Comparison of ENCODE assay signal across 8 mouse cellular contexts in genomic region chr4:96705281-96705951, GRCm38 (mm10). TPM values are rescaled to one million over a fixed set of nuclear protein-coding genes. Genes with fewer than 3 reads are reported as not detected.
DNase-seq lines count a peak whose midpoint lies in the region; ATAC-seq lines count a peak whose summit lies in the region.
"Had no signal": no experiment of that assay in that cellular context is flagged by ENCODE, and none has a peak within 500 bp of the region (broad histone marks: within the 10 kb centered on the region; RNA-seq: fewer than 3 reads in every experiment).

No protein-coding gene starts in this region.

- H3K27me3 ChIP-seq in forebrain, embryonic 16.5 days (replicated peaks; ENCODE audit: control insufficient read depth, insufficient read depth, low read length): no peaks in the 10 kb centered on the region
- H3K27me3 ChIP-seq in limb, embryonic 11.5 days (ENCODE audit: control insufficient read depth, insufficient read depth, low read length): no peaks in the 10 kb centered on the region
- H3K27me3 ChIP-seq: megakaryocyte, embryonic 14.5 days had no signal

- no peaks in the 10 kb centered on the region for H3K36me3 ChIP-seq in forebrain, embryonic 16.5 days (ENCODE audit: control insufficient read depth, insufficient read depth)
- no peaks in the 10 kb centered on the region for H3K36me3 ChIP-seq in limb, embryonic 11.5 days (ENCODE audit: control insufficient read depth, insufficient read depth, low read length)

- H3K4me2 ChIP-seq in forebrain, embryonic 16.5 days (ENCODE audit: low read length): no peak overlapping the region
- no peak overlapping the region for H3K4me2 ChIP-seq in limb, embryonic 11.5 days (ENCODE audit: low read depth, severe bottlenecking)

- no peaks in the 10 kb centered on the region for H3K9me3 ChIP-seq in forebrain, embryonic 16.5 days (ENCODE audit: control insufficient read depth, low read length)
- H3K9me3 ChIP-seq in limb, embryonic 11.5 days (ENCODE audit: control insufficient read depth, low read length): no peaks in the 10 kb centered on the region
- H3K9me3 ChIP-seq: megakaryocyte, embryonic 14.5 days had no signal

- ATAC-seq in forebrain, embryonic 16.5 days: peak; percentile 49; the same call in 1 of the 2 replicates
- no peak for ATAC-seq in limb, embryonic 11.5 days (ENCODE audit: insufficient number of reproducible peaks, low FRiP score, low TSS enrichment, low read depth)

- 54% methylated on average over 2 of the region's 2 CpGs for WGBS in forebrain, embryonic 16.5 days
- WGBS in limb, embryonic 11.5 days: 60% methylated on average over 2 of the region's 2 CpGs

- H3K27ac ChIP-seq in forebrain, embryonic 16.5 days (ENCODE audit: low read length): no peak overlapping the region
- H3K27ac ChIP-seq in limb, embryonic 11.5 days (replicated peaks; ENCODE audit: low read depth, low read length): no peak overlapping the region

- DNase-seq in urinary bladder, postnatal 25 days (ENCODE audit: low spot score): peak; percentile 18
- DNase-seq in urinary bladder, postnatal 4 days (ENCODE audit: low spot score in 2 of 2): no peak
- peak; percentile 1 for DNase-seq in c-Kit-positive CD71-positive TER-119-positive erythroid progenitor cells, embryonic 14.5 days (ENCODE audit: low spot score)
- peak; percentile 31 to 72 for DNase-seq in kidney, adult 8-10 months
- peak; percentile 68 for DNase-seq in limb, embryonic 11.5 days (ENCODE audit: low spot score)
- peak; percentile 25 for DNase-seq in retina, postnatal 7 days (ENCODE audit: low read depth, low spot score)

- H3K9ac ChIP-seq in forebrain, embryonic 16.5 days (replicated peaks; ENCODE audit: low read depth, low read length): no peak overlapping the region
- no peak overlapping the region for H3K9ac ChIP-seq in limb, embryonic 11.5 days (ENCODE audit: low read length)

- H3K4me3 ChIP-seq in forebrain, embryonic 16.5 days (replicated peaks; ENCODE audit: low read length): no peak overlapping the region
- H3K4me3 ChIP-seq in limb, embryonic 11.5 days (ENCODE audit: low read depth, low read length): no peak overlapping the region
- H3K4me3 ChIP-seq: megakaryocyte, embryonic 14.5 days had no signal

- no peaks in the 10 kb centered on the region for H3K4me1 ChIP-seq in forebrain, embryonic 16.5 days (replicated peaks; ENCODE audit: control insufficient read depth, insufficient read depth, low read length)
- H3K4me1 ChIP-seq in limb, embryonic 11.5 days (ENCODE audit: control insufficient read depth, insufficient read depth, low read length): no peaks in the 10 kb centered on the region
- H3K4me1 ChIP-seq: megakaryocyte, embryonic 14.5 days had no signal

RNA-seq across cellular contexts. Expression of gene Cyp2j5, which starts 41.5 kb away (rescaled TPM):
- polyA plus RNA-seq in forebrain, embryonic 16.5 days (2015; fragmentation: Nextera tagmentation; extraction: Ambion mirVana): not detected in 2 replicates
- not detected in 2 replicates for polyA plus RNA-seq in limb, embryonic 11.5 days (2014; fragmentation: Nextera tagmentation; extraction: Ambion mirVana)

Comparison
In these comparisons a context has a peak if more than half of its experiments do, and no peak if none do; other contexts are left out.
1. DNase-seq: peak in urinary bladder, postnatal 25 days (single experiment), c-Kit-positive CD71-positive TER-119-positive erythroid progenitor cells, embryonic 14.5 days (single experiment), kidney, adult 8-10 months (2 of 2), limb, embryonic 11.5 days (single experiment) and retina, postnatal 7 days (single experiment); none in urinary bladder, postnatal 4 days (0 of 2).